Mouse (Mus musculus) thymus, adult 2 months (tissue): ENCODE data around the gene Shb. TPM values are rescaled to one million over a fixed set of nuclear protein-coding genes. Genes with fewer than 3 reads are reported as not detected.

Experiments used
- DNase-seq: peaks from one replicate; pipeline ENCODE4 v3.0.0; 2021
- H3K27ac ChIP-seq: fragments of 200-500 bp; 2 replicates; pipeline ENCODE4 v1.5.1; 2012; ENCODE audit warnings: low read length, control low read depth; ENCODE audit not compliant: control insufficient read depth, insufficient read depth
- H3K27me3 ChIP-seq: fragments of 200-500 bp; 2 replicates; pipeline ENCODE4 v1.6.1; 2012; ENCODE audit warnings: mild to moderate bottlenecking, low read length, moderate library complexity, mixed read lengths; ENCODE audit not compliant: control insufficient read depth, insufficient read depth
- H3K36me3 ChIP-seq: fragments of 200-500 bp; 2 replicates; pipeline ENCODE4 v1.6.1; 2012; ENCODE audit warnings: mild to moderate bottlenecking, low read length, moderate library complexity; ENCODE audit not compliant: control insufficient read depth, insufficient read depth
- H3K4me1 ChIP-seq: fragments of 200-500 bp; replicated peaks from 2 replicates; pipeline ENCODE4 v1.6.1; 2012; ENCODE audit warnings: low read length; ENCODE audit not compliant: control insufficient read depth, insufficient read depth
- H3K4me3 ChIP-seq: fragments of 200-500 bp; 2 replicates; pipeline ENCODE4 v1.5.1; 2012; ENCODE audit warnings: mild to moderate bottlenecking, low read length, control low read depth, moderate library complexity; ENCODE audit not compliant: control insufficient read depth, insufficient read depth
- CTCF ChIP-seq: fragments of 200-500 bp; IDR thresholded peaks from 2 replicates; pipeline ENCODE4 v1.5.1; 2012; ENCODE audit warnings: mild to moderate bottlenecking, control low read depth, low read length, moderate library complexity, borderline replicate concordance; ENCODE audit not compliant: control insufficient read depth, poor library complexity, insufficient read depth; ENCODE audit errors: extremely low read depth
- POLR2A ChIP-seq: fragments of 200-500 bp; IDR thresholded peaks from 2 replicates; pipeline ENCODE4 v1.6.1; 2012; ENCODE audit warnings: mild to moderate bottlenecking, low read length, control low read depth, moderate library complexity; ENCODE audit not compliant: control insufficient read depth, poor library complexity, insufficient read depth; ENCODE audit errors: extremely low read depth
- WGBS: fragments of 180-500 bp; shearing (Covaris S2); methylation state at CpG from one replicate; pipeline ENCODE4 v1.1.7; 2018; 5-methylcytosine and 5-hydroxymethylcytosine counted together
- polyA plus RNA-seq: library from polyadenylated mRNA; depleted of rRNA; stranded (reverse); fragments of >200 nt; gene quantifications from 2 replicates; pipeline ENCODE4 v1.2.3, GENCODE M21; 2012

The Shb gene
- polyA plus RNA-seq, 1 experiment = 14.5 TPM

DNA sequence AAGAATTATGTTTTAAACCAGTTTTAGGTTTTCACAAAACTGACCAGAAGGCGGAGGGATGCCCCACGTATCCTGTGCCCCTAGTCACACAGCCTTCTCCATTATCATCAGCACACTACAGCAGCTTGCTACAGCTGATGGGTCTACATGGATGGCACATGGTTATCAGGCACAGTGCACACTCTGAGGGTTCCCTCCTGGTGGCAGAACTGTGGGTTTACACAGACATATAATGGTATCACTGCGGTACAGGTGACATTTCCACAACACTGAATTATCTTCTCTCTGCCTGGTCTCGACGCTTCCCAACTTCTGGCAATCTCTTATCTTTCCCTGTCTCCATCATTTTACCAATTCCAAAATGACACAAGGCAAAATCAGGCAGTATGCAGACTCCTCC, 69.6 kb downstream of the Shb start:
- no peak overlapping the region for H3K27ac ChIP-seq
- TF ChIP-seq POLR2A = no peak
- no peak for TF ChIP-seq CTCF
- no peaks in the 10 kb centered on the region for H3K36me3 ChIP-seq
- DNase-seq = no peak
- H3K27me3 ChIP-seq = no peaks in the 10 kb centered on the region
- peaks cover 12% of the 10 kb centered on the region for H3K4me1 ChIP-seq
- 99% methylated on average over 5 of the region's 5 CpGs for WGBS
- no peak overlapping the region for H3K4me3 ChIP-seq

DNA sequence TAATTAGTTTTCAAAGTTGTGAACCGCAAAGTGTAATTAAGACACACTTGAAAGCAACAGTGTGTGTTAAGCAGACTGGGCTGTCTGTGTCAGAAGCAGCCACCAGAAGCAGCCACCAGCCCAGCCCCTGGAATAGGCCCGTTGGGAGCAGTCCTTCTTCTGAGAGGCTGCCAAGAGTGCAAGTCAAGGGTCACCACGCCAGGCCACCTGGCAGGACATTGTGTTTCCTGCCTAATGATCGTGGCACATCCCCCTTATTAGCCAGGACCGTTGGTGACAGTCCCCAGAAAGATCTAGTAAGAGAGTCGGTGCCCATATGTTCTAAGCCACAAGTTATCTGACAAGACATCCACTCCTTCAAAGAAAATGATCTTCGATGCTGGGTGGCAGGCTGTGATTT, 70.6 kb downstream of the Shb start:
- no peak overlapping the region for H3K4me3 ChIP-seq
- 82% methylated on average over 7 of the region's 7 CpGs for WGBS
- H3K4me1 ChIP-seq = peaks cover 12% of the 10 kb centered on the region
- H3K27ac ChIP-seq = no peak overlapping the region
- no peaks in the 10 kb centered on the region for H3K27me3 ChIP-seq
- H3K36me3 ChIP-seq = no peaks in the 10 kb centered on the region
- no peak for TF ChIP-seq POLR2A
- DNase-seq = no peak

DNA sequence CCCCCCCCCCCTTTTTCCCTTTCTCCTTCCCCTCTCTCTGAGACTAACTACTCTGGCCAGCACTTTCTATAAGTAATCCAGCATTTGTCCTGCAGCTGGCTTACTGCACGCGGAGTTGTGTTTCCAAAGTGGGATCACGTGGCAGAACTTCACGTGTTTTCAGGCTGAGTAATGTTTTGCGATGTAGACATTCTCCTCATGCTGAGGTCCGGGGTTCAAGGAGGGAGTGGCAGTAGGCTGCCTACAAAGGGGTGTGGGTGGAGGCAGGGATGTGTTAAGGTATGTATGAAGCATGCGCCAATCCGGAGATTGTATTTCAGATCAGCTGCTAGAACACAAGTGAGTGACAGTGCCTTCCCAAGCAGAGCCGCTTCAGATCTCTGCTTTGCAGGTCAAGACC, 72.9 kb downstream of the Shb start:
- DNase-seq = no peak
- 91% methylated on average over 9 of the region's 9 CpGs for WGBS
- TF ChIP-seq POLR2A (no peak), CTCF (no peak)

DNA sequence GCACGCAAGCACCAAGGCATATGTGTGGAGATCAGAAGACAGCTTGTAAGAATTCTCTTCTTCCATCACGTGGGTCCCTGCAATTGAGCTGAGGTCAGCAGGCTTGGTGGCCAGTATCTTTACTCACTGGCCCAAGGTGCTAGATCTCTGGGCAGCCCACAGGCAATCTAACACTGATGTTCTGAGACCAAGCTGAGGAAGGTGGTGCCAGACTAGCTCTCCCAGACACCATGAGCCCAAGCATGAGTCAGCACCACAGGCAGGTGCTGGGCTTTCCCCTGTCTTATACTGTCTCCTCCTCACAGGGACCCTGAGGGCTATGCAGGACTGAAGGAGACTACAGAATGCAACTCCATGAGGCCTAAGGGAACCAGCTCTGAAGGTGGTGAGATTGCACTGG, 74.7 kb downstream of the Shb start:
- 0 out of 2 replicates have a peak, but pooled peaks cover 6% of the 10 kb centered on the region for H3K4me1 ChIP-seq
- no peaks in the 10 kb centered on the region for H3K36me3 ChIP-seq
- TF ChIP-seq POLR2A = no peak
- TF ChIP-seq CTCF = no peak
- H3K27me3 ChIP-seq = no peaks in the 10 kb centered on the region
- no peak for DNase-seq
- no peak overlapping the region for H3K4me3 ChIP-seq
- no peak overlapping the region for H3K27ac ChIP-seq
- 77% methylated on average over 2 of the region's 2 CpGs for WGBS

More for the DNA sequence above, 72.9 kb downstream of the Shb start:
- Histone ChIP-seq H3K4me1 (peaks cover 4% of the 10 kb centered on the region), H3K4me3 (no peak overlapping the region), H3K27ac (no peak overlapping the region), H3K36me3 (no peaks in the 10 kb centered on the region), H3K27me3 (no peaks in the 10 kb centered on the region)

DNA sequence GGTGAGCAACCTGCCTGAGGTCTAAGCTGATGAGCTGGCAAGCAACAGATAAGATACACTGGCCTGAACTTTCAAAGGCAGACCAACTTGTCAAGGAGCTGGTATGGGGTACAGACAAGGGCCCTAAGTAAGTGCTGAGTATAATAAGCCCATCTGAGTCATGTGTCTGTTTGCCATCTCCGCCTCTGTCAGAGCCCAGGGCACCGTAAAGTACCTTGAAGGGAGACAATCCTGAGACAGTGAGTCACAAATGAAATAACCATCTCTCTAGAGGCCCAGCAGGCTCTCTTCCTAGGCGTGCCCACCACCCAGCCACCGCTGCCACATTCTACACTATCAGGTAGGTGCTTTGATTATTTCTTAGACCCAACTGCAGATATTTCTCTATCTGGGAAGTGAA, 77.3 kb downstream of the Shb start:
- Histone ChIP-seq H3K27ac (no peak overlapping the region), H3K27me3 (no peaks in the 10 kb centered on the region), H3K4me1 (0 out of 2 replicates have a peak, but pooled peaks cover 9% of the 10 kb centered on the region), H3K36me3 (no peaks in the 10 kb centered on the region), H3K4me3 (no peak overlapping the region)
- no peak for TF ChIP-seq POLR2A
- TF ChIP-seq CTCF = no peak
- DNase-seq = no peak
- 96% methylated on average over 4 of the region's 4 CpGs for WGBS

DNA sequence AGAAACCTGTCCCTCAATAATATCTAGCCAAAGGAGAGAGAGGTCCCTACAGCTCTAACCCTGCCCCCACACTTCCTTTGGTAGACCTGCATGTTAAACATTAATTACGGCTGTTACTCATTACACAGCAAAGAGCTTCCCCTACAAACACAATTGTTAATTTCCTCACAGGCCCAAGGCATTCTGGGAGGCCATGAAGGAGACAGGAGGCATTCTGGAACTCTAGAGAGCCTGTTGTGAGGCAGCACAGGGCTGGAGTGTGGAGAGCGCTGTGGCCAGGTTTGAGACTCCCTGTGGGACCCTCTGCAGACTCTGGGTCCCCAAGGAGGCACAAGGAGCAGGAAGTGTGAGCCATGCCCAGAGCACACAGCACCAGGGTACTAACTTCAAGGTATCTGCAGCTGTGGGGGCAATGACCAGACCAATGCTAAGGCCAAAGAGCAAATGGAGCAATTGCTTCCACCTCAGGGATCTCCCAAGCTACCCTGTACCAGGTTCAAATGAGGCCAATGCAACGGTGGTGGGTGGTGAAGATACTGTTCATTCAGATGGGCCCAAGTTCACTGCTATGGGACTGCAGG, 78.9 kb downstream of the Shb start:
- TF ChIP-seq POLR2A (no peak), CTCF (no peak)
- 79% methylated on average over 3 of the region's 3 CpGs for WGBS
- H3K27me3 ChIP-seq = no peaks in the 10 kb centered on the region
- no peaks in the 10 kb centered on the region for H3K36me3 ChIP-seq
- H3K27ac ChIP-seq = no peak overlapping the region
- DNase-seq = no peak
- H3K4me1 ChIP-seq = 0 out of 2 replicates have a peak, but pooled peaks cover 9% of the 10 kb centered on the region
- H3K4me3 ChIP-seq = no peak overlapping the region

DNA sequence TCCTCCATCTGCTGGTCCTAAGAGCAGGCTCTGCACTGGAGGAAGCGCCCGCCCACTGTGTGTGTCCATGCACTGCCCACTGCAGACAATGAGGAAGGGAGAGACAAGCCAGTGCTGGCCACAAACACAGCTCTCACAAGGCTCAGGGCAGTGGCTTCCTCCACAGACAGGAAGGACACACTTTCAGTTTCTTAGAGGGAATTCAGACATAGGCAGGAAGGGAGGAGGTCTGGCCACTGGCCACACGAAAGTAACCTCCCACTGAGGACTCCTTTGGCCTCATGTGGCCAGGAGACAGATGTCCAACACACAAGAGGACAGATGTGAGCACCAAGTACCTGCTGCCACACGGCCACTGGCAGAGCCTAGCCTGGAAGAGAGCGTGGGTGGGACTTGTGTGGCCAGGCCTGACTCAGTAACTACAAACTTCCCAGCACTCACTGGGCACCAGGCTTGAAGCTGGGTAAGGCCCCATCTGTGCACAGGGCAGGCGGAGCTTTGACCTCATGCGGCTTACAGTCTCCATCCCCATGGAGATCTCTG, 79.6 kb downstream of the Shb start:
- H3K36me3 ChIP-seq = no peaks in the 10 kb centered on the region
- no peak overlapping the region for H3K27ac ChIP-seq
- TF ChIP-seq CTCF (no peak), POLR2A (no peak)
- DNase-seq = no peak
- no peaks in the 10 kb centered on the region for H3K27me3 ChIP-seq
- 81% methylated on average over 7 of the region's 7 CpGs for WGBS
- 0 out of 2 replicates have a peak, but pooled peaks cover 9% of the 10 kb centered on the region for H3K4me1 ChIP-seq
- H3K4me3 ChIP-seq = no peak overlapping the region
